Comparison of ENCODE assay signal across 9 mouse cellular contexts in the genomic region with DNA sequence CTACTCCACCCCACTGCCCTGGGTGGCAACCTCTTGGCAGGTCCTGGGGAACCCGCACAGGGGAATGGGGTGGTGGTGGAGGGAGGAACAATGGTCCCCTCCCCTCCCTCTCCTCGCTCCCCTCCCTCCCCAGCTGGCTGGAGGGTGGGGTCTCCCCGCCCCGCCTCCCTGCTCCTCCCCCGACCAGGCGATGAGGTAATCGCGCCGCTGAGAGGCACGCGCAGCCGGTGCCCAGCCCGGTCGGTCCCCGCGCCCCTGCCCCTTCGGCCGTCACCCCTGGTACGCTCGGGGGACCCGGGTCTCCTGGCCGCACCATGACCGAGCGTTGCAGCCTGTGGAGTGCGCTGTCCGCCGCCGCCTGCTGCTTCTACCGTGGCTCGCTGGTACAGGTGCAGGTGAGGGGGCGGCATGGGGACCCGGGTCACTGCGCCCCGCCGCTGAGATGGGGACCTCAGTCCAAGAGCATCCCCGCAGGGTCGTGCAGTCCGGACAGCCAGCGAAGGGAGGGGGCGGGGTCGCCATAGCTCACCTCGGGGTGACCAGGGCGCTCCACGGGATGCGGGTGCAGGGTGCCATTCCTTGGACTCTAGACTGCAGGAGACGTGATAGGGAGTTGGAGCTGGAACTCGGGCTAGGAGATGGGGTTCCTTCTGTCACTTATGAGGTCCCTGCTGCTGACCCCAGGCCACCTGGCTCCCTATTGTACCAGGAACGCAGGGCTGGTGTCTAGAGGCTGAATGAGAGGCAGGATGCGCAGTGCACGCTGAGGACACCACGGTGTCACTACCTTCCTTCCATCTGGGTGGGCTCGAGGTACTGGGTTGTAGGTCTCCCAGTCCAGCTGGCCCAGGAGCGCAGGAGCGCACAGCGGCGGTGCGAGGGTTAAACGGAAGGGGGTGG. TPM values are rescaled to one million over a fixed set of nuclear protein-coding genes. Genes with fewer than 3 reads are reported as not detected.
DNase-seq lines count a peak whose midpoint lies in the region; ATAC-seq and TF ChIP-seq lines count a peak whose summit lies in the region.
"Had no signal": no experiment of that assay in that cellular context is flagged by ENCODE, and none has a peak within 500 bp of the region (broad histone marks: within the 10 kb centered on the region; RNA-seq: fewer than 3 reads in every experiment).

No protein-coding gene starts in this region.

- H3K27me3 ChIP-seq in kidney, embryonic 15.5 days = peaks cover 37% of the 10 kb centered on the region
- peaks cover 31% of the 10 kb centered on the region for H3K27me3 ChIP-seq in heart, embryonic 11.5 days (ENCODE audit: control insufficient read depth, insufficient read depth, low read length)
- no peaks in the 10 kb centered on the region for H3K27me3 ChIP-seq in lung, postnatal 0 days (replicated peaks; ENCODE audit: insufficient read depth, low read length)

- H3K27ac ChIP-seq in kidney, embryonic 15.5 days = no peak overlapping the region; the same call in 1 of the 2 replicates
- no peak overlapping the region for H3K27ac ChIP-seq in heart, embryonic 11.5 days (ENCODE audit: low read depth, low read length)
- peak overlapping the region; percentile 1; the same call in 1 of the 2 replicates for H3K27ac ChIP-seq in lung, postnatal 0 days (ENCODE audit: low read length)

- no peak for TF ChIP-seq CTCF in lung, postnatal 0 days (IDR thresholded peaks at IDR 0.05)

- ATAC-seq in kidney, embryonic 15.5 days (replicated peaks; ENCODE audit: low FRiP score) = peak; percentile 40; the same call in 1 of the 2 replicates
- ATAC-seq in heart, embryonic 11.5 days (replicated peaks; ENCODE audit: insufficient number of reproducible peaks, low FRiP score, low TSS enrichment) = peak; percentile 36; the same call in 1 of the 2 replicates
- peak; percentile 70 for ATAC-seq in lung, postnatal 0 days

- H3K9me3 ChIP-seq in kidney, embryonic 15.5 days (replicated peaks) = no peaks in the 10 kb centered on the region
- no peaks in the 10 kb centered on the region for H3K9me3 ChIP-seq in heart, embryonic 11.5 days (replicated peaks; ENCODE audit: control insufficient read depth, low read length)
- H3K9me3 ChIP-seq in lung, postnatal 0 days (ENCODE audit: low read length) = no peaks in the 10 kb centered on the region

- no peak for DNase-seq in kidney, postnatal 14 days
- DNase-seq in cerebellum, postnatal 25 days = peak; percentile 85 to 90
- peak; percentile 61 to 69 for DNase-seq in layer of hippocampus, postnatal 14 days (ENCODE audit: low spot score in 2 of 2)
- peak; percentile 62 for DNase-seq in lung, postnatal 0 days (ENCODE audit: low spot score)
- DNase-seq in right cerebral cortex, postnatal 14 days = peak; percentile 68
- DNase-seq in B cell, adult 2 months = no peak

- peak overlapping the region; percentile 92 for H3K4me2 ChIP-seq in kidney, embryonic 15.5 days
- H3K4me2 ChIP-seq in heart, embryonic 11.5 days = peak overlapping the region; percentile 78
- peak overlapping the region; percentile 61 for H3K4me2 ChIP-seq in lung, postnatal 0 days (replicated peaks; ENCODE audit: low read depth, low read length)

- peaks cover 17% of the 10 kb centered on the region for H3K4me1 ChIP-seq in kidney, embryonic 15.5 days
- H3K4me1 ChIP-seq in heart, embryonic 11.5 days (ENCODE audit: control insufficient read depth, insufficient read depth, low read length) = peaks cover 16% of the 10 kb centered on the region
- peaks cover 9% of the 10 kb centered on the region; the same call in 1 of the 2 replicates for H3K4me1 ChIP-seq in lung, postnatal 0 days (ENCODE audit: insufficient read depth, low read depth, low read length)

- H3K4me3 ChIP-seq in kidney, embryonic 15.5 days (replicated peaks) = peak overlapping the region; percentile 51
- peak overlapping the region; percentile 52 for H3K4me3 ChIP-seq in heart, embryonic 11.5 days (ENCODE audit: low read depth, low read length)
- H3K4me3 ChIP-seq in lung, postnatal 0 days (ENCODE audit: low read depth, low read length) = peak overlapping the region; percentile 26

- WGBS in kidney, embryonic 15.5 days = 4% methylated on average over 56 of the region's 58 CpGs
- WGBS in heart, embryonic 11.5 days (ENCODE audit: insufficient replicate concordance) = 7% methylated on average over 44 of the region's 58 CpGs
- WGBS in lung, postnatal 0 days = 18% methylated on average over 46 of the region's 58 CpGs

- peak overlapping the region; percentile 30; the same call in 1 of the 2 replicates for H3K9ac ChIP-seq in kidney, embryonic 15.5 days
- H3K9ac ChIP-seq in heart, embryonic 11.5 days (ENCODE audit: low read depth, low read length) = peak overlapping the region; percentile 58; the same call in 1 of the 2 replicates
- H3K9ac ChIP-seq in lung, postnatal 0 days (replicated peaks; ENCODE audit: low read depth) = no peak overlapping the region

- peaks cover 19% of the 10 kb centered on the region for H3K36me3 ChIP-seq in kidney, embryonic 15.5 days
- H3K36me3 ChIP-seq in heart, embryonic 11.5 days (ENCODE audit: control insufficient read depth, insufficient read depth, low read length) = peaks cover 4% of the 10 kb centered on the region
- no peaks in the 10 kb centered on the region for H3K36me3 ChIP-seq in lung, postnatal 0 days (ENCODE audit: insufficient read depth, low read length)

- no peak for TF ChIP-seq EP300 in lung, postnatal 0 days (IDR thresholded peaks at IDR 0.05)

RNA-seq across cellular contexts. Expression of a gene that starts 0.7 kb away (rescaled TPM):
- polyA plus RNA-seq in kidney, embryonic 15.5 days (2015; fragmentation: Nextera tagmentation; extraction: Ambion mirVana) = 0.18 TPM in 1 of 2 replicates, not detected in the other
- polyA plus RNA-seq in heart, embryonic 11.5 days (2014; fragmentation: Nextera tagmentation; extraction: Ambion mirVana) = 0.32 and 0.46 TPM in 2 replicates
- 1 to 10 TPM; 2.8 to 2.9 TPM for total RNA-seq in layer of hippocampus, postnatal 14 days (2021)
- 0.30 TPM in 2 replicates for polyA plus RNA-seq in lung, postnatal 0 days (2015; fragmentation: Nextera tagmentation; extraction: Ambion mirVana)
- total RNA-seq: gastrocnemius, postnatal 4 days had no signal

RNA-seq across cellular contexts. Expression of a gene that starts 15.5 kb away (rescaled TPM):
- polyA plus RNA-seq in kidney, embryonic 15.5 days (2015; fragmentation: Nextera tagmentation; extraction: Ambion mirVana) = 64.8 and 70.5 TPM in 2 replicates
- polyA plus RNA-seq in heart, embryonic 11.5 days (2014; fragmentation: Nextera tagmentation; extraction: Ambion mirVana) = 39.8 and 46.6 TPM in 2 replicates
- total RNA-seq in layer of hippocampus, postnatal 14 days (2021) = 10 to 100 TPM; 29.7 to 31.2 TPM
- polyA plus RNA-seq in lung, postnatal 0 days (2015; fragmentation: Nextera tagmentation; extraction: Ambion mirVana) = 60.9 and 63.5 TPM in 2 replicates

RNA-seq across cellular contexts. Expression of a gene that starts 20.7 kb away (rescaled TPM):
- polyA plus RNA-seq in kidney, embryonic 15.5 days (2015; fragmentation: Nextera tagmentation; extraction: Ambion mirVana) = 32.5 and 37.2 TPM in 2 replicates
- 26.4 and 29.1 TPM in 2 replicates for polyA plus RNA-seq in heart, embryonic 11.5 days (2014; fragmentation: Nextera tagmentation; extraction: Ambion mirVana)
- total RNA-seq in layer of hippocampus, postnatal 14 days (2021) = 10 to 100 TPM; 31.4 to 33.2 TPM
- polyA plus RNA-seq in lung, postnatal 0 days (2015; fragmentation: Nextera tagmentation; extraction: Ambion mirVana) = 51.8 and 53.5 TPM in 2 replicates

RNA-seq across cellular contexts. Expression of a gene that starts 28.6 kb away (rescaled TPM):
- polyA plus RNA-seq in kidney, embryonic 15.5 days (2015; fragmentation: Nextera tagmentation; extraction: Ambion mirVana) = 108 and 118 TPM in 2 replicates
- polyA plus RNA-seq in heart, embryonic 11.5 days (2014; fragmentation: Nextera tagmentation; extraction: Ambion mirVana) = 53.8 and 61.2 TPM in 2 replicates
- 10 to 100 TPM; 88.8 to 91.1 TPM for total RNA-seq in layer of hippocampus, postnatal 14 days (2021)
- polyA plus RNA-seq in lung, postnatal 0 days (2015; fragmentation: Nextera tagmentation; extraction: Ambion mirVana) = 62.8 and 68.7 TPM in 2 replicates

RNA-seq across cellular contexts. Expression of a gene that starts 33.9 kb away (rescaled TPM):
- 0.15 and 0.25 TPM in 2 replicates for polyA plus RNA-seq in kidney, embryonic 15.5 days (2015; fragmentation: Nextera tagmentation; extraction: Ambion mirVana)
- polyA plus RNA-seq in heart, embryonic 11.5 days (2014; fragmentation: Nextera tagmentation; extraction: Ambion mirVana) = 0.08 and 0.27 TPM in 2 replicates
- total RNA-seq in layer of hippocampus, postnatal 14 days (2021) = 1 to 10 TPM in 1 of 2 experiments, under 1 TPM in 1; 0.33 to 1.6 TPM
- polyA plus RNA-seq in lung, postnatal 0 days (2015; fragmentation: Nextera tagmentation; extraction: Ambion mirVana) = 1.8 and 2.4 TPM in 2 replicates
- total RNA-seq: gastrocnemius, postnatal 4 days had no signal

Comparison
In these comparisons a context has a peak if more than half of its experiments do, and no peak if none do; other contexts are left out.
1. DNase-seq: peak in cerebellum, postnatal 25 days (2 of 2), layer of hippocampus, postnatal 14 days (2 of 2), lung, postnatal 0 days (single experiment) and right cerebral cortex, postnatal 14 days (single experiment); none in kidney, postnatal 14 days (single experiment) and B cell, adult 2 months (0 of 2).
2. Peak in every context shown above with its lines, with median percentiles within 50 percentile points of each other: ATAC-seq, H3K4me2 ChIP-seq and H3K4me3 ChIP-seq.